Mouse (Mus musculus) right cerebral cortex, postnatal 25 days (tissue): ENCODE measurements around the gene Dtx3.
A peak's percentile ranks its signal among the peaks of the same experiment; 100 is the strongest.
"Not testable (repeated sequence)": the region's sequence is repeated elsewhere in the genome, so short reads cannot be mapped to it uniquely, and the experiment has no call there.

Source experiments
- DNase-seq: peaks from one replicate; pipeline ENCODE4 v3.0.0; 2022

Gene Dtx3

DNA sequence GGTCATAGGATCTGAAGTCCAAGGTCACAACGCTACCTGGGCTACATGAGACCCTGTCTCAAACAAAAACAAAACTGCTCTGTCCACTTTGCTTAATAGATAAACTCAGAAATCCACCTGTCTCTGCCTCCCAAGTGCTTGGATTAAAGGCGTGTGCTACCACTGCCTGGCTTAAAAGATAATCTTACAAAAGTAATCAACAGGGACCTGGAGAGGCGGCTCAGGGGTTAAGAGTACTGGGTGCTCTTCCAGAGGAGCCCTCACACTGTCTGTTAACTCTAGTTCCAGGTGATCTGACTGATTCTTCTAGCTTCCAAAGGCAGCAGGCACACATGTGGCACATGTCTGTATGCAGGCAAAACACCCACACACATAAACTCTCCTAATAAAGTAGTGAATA lies 7.6 kb upstream of the Dtx3 start:
- DNase-seq = no peak

GRCm38 (mm10) chr10:127200279-127200678 lies 4.8 kb upstream of the Dtx3 start:
- DNase-seq = no peak

DNA sequence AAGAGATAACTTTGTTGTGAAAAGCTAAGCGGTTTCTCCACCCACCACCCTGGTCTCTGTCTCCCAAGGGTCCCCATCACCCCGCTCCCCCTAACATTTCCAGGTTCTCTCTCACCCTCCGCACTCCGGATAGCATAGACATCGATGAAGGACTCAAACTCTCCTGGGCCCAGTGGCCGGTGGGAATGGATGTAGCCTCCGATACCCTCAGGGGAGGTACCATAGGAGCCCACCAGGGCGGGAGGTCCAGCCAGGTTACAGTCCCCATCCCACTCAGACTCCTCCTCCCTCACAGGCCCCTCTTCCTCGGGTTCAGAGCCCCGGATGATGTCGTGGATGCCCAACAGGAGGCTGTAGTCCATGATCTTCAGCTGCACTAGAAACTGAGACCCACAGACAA lies 3.9 kb upstream of the Dtx3 start:
- no peak for DNase-seq

DNA sequence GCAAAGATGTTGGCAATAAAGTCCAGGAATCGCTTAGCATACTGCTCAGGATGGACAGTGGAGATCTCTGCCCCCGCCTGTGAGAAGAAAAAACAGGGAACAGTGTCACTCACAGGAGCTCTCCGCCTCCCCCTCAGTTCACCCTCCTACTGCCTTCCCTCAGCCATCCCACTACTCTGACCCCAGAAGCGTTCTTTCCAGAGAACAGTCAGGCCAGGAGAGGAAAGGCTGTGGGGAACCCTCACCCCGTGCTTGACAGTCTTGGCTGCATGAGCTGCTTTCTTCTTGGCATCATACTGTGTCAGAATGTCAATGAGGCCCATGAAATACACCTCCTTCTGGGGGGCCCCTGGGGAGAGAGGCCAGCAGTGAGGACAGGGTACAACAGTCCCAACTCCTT lies 3.5 kb upstream of the Dtx3 start:
- no peak for DNase-seq

DNA sequence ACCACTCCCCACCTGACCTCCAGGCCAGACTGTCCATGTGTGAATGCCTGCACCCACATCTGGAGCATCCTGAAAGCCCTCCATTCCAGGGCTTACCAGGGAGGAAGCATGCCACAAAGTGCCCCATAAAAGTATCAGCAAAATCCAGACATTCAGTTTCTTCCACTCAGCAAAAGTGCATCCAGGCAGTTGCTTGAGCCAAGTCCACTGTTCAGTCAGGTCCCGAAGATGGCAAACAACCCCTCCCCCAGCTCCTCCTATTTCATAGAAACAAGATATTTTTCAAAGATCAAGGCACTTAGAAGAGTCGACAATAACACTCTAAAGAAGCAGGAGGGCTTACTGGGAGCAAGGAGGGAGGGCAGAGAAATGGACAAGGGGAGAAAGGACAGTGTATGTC lies 3.0 kb upstream of the Dtx3 start:
- DNase-seq = no peak

DNA sequence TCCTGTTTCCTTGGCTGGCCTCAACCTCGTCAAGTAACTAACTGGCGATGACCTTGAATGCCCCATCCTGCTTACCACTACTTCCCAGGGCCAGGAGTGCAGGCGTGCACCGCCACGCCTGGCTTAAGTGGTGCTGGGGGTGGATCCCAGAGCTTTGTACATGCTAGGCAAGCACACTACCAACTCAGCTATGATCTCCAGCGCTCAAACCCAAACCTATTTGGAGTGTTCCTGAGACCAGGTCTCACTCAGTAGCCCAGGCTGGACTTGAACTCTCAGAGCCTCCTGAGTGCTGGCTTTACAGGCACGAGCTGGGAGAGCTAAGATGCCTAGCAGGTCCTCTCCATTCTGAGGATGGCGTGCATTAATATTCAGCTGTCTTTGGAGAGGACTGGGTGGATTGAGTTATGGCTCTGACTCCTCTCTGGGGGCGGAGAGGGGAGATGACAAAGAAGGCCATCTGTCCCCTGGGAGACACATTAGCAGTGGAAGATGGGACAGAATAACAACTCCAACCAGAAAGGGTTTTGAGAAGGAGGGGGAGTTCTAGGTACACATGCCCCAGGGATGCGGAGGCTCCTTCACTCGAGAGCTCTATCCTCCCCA lies 2.1 kb upstream of the Dtx3 start:
- no peak for DNase-seq

DNA sequence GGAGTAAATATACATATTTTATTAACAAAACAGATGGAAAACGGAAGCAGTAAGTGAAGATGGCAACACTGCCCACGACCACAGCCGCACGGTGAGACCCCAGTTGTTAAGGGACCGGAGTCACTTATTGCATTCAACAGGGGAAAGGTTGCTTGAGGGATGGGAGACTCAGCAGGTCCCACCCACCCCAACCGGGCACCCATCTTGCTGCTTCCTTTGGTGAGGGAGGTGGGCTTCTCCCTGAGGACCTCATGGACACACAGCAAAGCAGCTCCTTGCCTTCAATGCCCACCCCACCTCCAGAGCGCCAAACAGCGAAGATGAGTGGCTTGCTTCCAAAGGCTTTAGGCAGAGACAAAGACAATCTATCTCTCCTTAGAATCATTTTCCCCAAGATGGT lies 1.6 kb upstream of the Dtx3 start:
- no peak for DNase-seq

- DNase-seq = peak; percentile 67
These were observed 864 bp upstream of the Dtx3 start for GRCm38 (mm10) chr10:127196392-127196791.

DNA sequence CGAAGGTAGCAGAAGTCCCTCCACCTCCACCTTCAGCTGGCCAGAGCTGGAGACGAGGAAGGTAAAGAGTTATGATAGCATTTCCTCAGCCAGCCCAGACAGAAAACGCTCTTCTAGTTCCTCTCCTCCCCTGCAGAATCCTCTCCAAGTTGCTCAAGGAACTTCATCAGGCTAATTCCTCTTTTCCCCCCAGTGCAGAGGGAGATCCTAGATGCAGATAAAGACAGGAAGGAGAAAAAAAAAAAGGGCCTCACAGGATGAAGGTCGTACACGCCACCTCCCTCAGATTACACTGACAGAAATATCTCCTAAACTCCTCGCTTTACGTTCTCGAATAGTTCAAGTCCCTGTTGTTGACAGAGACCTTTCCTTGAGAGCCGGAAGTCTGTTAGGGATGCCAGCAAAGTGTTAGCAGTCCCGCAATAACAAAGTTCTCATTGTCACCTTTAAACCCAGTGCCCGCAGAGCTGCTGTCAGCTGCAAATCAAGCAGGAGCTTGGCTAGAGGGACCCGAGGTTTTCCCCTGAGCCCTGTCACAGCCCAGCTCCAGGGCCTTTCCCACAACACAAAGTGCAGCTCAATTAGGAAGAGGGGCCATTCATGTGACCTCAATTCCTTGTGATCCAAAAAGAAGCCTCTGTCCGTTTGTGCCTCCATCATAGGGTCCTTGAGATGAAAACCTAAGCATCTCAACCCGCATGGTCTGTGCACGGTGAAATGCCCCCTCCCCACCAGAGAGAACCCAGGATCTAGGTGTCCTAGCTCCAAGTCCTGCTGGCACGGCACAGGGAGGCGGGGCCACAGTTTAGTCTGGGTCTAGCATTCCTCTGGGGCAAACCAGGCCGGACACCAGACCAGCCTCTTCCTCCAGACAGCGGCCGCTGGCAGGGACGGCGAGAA lies 850 bp downstream of the Dtx3 start:
- no peak for DNase-seq

DNA sequence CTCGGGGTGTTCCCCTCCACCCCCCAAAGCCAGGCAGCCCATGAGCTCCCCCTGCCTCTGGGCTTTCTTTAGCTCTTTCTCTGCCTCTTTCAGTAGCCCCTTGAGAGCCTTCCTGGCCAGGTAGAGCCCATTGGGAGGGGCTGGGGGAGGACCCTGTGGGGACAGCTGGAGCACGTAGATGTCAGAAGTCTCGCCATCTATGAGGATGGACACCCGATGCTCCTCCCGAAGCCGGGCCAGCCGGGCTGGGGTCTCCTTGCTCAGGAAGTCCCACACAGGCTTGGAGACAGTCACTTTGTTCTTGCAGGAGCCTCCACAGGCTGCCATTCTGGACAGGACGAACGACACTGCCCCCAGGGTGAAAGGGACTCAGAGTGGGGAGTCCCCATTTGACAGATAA lies 2.5 kb downstream of the Dtx3 start:
- DNase-seq = no peak

DNA sequence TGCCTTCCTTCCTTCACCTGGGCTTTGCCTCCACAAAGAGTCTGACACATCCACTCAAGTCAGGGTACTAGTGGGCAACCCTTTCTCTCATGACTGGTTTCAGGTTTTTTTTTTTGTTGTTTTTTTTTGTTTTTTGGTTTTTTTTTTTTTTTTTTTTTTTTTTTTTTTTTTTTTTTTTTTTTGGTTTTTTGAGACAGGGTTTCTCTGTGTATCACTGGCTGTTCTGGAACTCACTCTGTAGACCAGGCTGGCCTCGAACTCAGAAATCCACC lies 3.5 kb downstream of the Dtx3 start:
- DNase-seq = not testable (repeated sequence)

GRCm38 (mm10) chr10:127191191-127192056 lies 4.1 kb downstream of the Dtx3 start:
- no peak for DNase-seq

- no peak for DNase-seq
These were observed 4.9 kb downstream of the Dtx3 start for GRCm38 (mm10) chr10:127190398-127191190.

GRCm38 (mm10) chr10:127189651-127190381 lies 5.7 kb downstream of the Dtx3 start, which contains the start of gene Arhgef25:
TSS of gene Arhgef25 (minus strand) at chr10:127190083.
- DNase-seq = no peak

DNA sequence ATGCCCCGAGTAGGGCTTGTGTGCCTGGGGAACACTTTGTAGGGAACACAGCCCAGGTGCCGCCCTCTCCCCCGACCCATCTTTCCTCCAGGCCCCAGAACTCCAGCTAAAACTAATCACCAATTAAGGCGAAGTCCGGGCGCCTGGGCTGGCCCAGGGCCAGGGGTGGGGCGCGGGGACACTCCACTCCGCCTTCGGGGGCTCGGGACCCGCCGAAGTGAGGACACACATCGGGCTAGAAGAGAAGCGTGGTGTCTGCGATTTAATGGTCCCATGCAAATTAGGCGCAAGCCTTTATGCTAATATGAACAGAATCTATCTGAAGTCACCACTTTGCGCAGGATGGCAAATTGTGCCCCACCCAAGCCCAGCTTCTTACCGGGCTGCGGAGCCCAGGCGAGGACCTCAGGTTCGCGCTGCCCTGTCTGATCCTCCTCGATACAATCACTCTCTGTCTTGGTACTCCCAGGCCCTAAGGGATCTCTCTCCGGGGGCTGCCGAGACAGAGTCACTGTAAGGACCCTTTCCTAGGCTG lies 6.3 kb downstream of the Dtx3 start:
- peak; percentile 31 for DNase-seq

DNA sequence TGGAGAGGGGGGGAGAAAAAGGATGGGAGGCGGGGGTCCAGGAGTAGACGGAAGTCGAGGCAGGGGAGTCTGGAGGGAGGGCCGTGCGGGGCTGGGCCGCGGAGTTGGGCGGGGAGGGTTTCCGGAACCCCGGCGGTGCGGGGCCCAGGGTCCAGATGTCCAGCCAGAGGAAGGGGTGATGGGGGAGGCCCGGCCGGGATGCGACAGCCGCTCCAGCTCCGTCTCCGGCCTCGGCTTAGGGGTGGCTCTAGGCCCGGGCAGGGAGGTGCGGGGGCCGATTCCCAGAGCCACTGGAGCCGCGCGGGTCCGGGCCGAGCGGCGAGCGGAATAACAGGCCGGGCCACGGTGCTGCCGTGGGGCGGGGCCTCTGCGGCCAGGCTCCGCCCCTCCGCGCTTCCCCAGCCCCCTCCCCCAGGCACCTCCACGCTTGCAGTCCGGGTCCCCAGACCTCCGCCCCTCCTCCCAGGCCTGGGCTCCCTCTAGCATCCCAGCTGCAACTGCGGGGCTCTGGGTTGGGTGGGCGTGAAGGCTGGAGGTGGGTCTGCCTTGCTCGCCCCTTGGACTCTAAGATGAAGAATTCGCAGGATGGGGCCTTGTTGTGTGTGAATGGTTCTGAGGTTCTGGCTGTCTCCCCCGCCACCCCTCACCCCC lies 6.9 kb downstream of the Dtx3 start:
- peak; percentile 66 for DNase-seq

GRCm38 (mm10) chr10:127188079-127188453 lies 7.5 kb downstream of the Dtx3 start:
- DNase-seq = no peak

- DNase-seq = peak; percentile 72
These were observed 8.0 kb downstream of the Dtx3 start for GRCm38 (mm10) chr10:127187371-127188078.

- DNase-seq = no peak
These were observed 9.1 kb downstream of the Dtx3 start for GRCm38 (mm10) chr10:127186451-127186850.

DNA sequence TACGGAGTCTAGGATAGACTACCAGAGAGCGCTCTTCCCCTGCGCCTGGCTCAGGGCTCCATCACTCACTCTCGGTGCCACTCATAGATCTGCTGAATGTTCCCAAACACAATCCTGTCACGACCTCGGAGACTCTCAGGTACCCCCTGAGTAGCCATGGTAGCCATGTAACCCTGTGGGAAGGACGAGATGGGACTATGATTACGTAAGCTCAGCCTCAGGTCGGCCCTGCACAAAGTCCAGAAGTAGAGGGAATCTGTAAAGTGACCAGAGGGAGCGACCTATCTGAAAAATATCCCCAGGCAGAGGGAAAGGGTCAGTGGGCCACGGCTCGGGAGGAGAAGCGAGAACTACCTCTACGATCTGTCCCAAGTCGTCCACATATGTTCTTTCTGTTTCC lies 10.0 kb downstream of the Dtx3 start:
- DNase-seq = no peak

DNA sequence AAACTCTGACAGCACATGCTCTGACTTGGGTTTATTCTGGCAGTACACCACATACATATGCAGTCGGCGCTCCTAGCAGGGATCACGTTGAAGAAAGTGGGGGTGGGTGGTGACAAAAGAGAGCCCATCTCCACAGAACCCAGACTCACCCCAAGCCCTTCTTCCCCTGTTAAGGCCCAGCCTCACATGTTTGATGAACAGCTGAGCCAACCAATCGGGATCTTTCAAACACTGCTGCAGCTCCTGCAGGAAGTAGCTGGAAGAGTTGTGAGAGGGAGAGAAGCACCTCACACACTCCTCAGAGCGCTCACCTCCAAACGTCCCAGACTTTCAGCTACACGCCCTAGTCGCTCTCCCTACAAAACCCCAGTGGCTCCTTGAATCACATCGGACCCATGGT lies 10.4 kb downstream of the Dtx3 start:
- no peak for DNase-seq
